Mouse (Mus musculus): ENCODE data around the gene Abtb2. TPM values are rescaled to one million over a fixed set of nuclear protein-coding genes. Genes with fewer than 3 reads are reported as not detected.

Abtb2 gene
- polyA plus RNA-seq, 1 experiment from 2014 or later, result 17.4 TPM

DNA sequence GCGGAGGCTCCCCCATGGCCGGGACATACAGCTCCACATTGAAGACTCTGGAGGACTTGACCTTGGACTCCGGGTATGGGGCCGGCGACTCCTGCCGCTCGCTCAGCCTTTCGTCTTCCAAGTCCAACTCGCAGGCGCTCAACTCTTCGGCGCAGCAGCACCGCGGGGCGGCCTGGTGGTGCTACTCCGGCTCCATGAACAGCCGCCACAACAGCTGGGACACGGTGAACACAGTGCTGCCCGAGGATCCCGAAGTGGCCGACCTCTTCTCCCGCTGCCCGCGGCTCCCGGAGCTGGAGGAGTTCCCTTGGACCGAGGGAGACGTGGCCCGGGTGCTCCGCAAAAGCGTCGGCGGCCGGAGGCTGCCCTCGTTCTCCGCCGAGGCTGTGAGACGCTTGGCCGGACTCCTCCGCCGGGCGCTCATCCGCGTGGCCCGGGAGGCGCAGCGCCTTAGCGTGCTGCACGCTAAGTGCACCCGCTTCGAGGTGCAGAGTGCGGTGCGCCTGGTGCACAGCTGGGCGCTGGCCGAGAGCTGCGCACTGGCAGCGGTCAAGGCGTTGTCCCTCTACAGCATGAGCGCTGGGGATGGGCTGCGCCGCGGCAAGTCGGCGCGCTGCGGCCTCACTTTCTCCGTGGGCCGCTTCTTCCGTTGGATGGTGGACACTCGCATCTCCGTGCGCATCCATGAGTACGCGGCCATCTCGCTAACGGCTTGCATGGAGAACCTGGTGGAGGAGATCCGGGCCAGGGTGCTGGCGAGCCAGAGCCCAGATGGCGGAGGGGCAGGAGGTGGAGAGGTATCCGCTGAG is 807 bp downstream of the Abtb2 start:
- Histone ChIP-seq H3K9me3 (no peaks in the 10 kb centered on the region), H3K36me3 (no peaks in the 10 kb centered on the region), H3K9ac (peak overlapping the region; percentile 87), H3K4me2 (peak overlapping the region; percentile 91), H3K27ac (peak overlapping the region; percentile 93), H3K4me3 (peak overlapping the region; percentile 82), H3K27me3 (peaks cover 16% of the 10 kb centered on the region; the same call in 1 of the 2 replicates), H3K4me1 (peaks cover 55% of the 10 kb centered on the region)
- under 1% methylated on average over 78 of the region's 79 CpGs for WGBS
- peak; percentile 21 for ATAC-seq (ENCODE audit: insufficient number of reproducible peaks, insufficient read depth, low FRiP score, low TSS enrichment, low read depth)

- WGBS, result 9% methylated on average over 7 of the region's 7 CpGs
- peak overlapping the region; percentile 82 for H3K4me3 ChIP-seq
- no peak for ATAC-seq (ENCODE audit: insufficient number of reproducible peaks, insufficient read depth, low FRiP score, low TSS enrichment, low read depth)
- H3K4me1 ChIP-seq, result peaks cover 60% of the 10 kb centered on the region
- no peaks in the 10 kb centered on the region for H3K36me3 ChIP-seq
- no peak overlapping the region for H3K27ac ChIP-seq
- H3K27me3 ChIP-seq, result 0 out of 2 replicates have a peak, but pooled peaks cover 5% of the 10 kb centered on the region
- no peaks in the 10 kb centered on the region for H3K9me3 ChIP-seq
- H3K9ac ChIP-seq, result peak overlapping the region; percentile 87
- H3K4me2 ChIP-seq, result peak overlapping the region; percentile 91
These were observed 2.1 kb downstream of the Abtb2 start for GRCm38 (mm10) chr2:103568161-103568560.

GRCm38 (mm10) chr2:103569716-103570115 is 3.6 kb downstream of the Abtb2 start:
- no peak overlapping the region for H3K9ac ChIP-seq
- H3K4me1 ChIP-seq, result peaks cover 60% of the 10 kb centered on the region
- WGBS, result 33% methylated on average over 1 of the region's 1 CpGs
- no peaks in the 10 kb centered on the region for H3K9me3 ChIP-seq
- 0 out of 2 replicates have a peak, but pooled peaks cover 3% of the 10 kb centered on the region for H3K27me3 ChIP-seq
- no peak overlapping the region for H3K27ac ChIP-seq
- H3K36me3 ChIP-seq, result no peaks in the 10 kb centered on the region
- H3K4me3 ChIP-seq, result peak overlapping the region; percentile 82
- no peak for ATAC-seq (ENCODE audit: insufficient number of reproducible peaks, insufficient read depth, low FRiP score, low TSS enrichment, low read depth)
- peak overlapping the region; percentile 91 for H3K4me2 ChIP-seq

DNA sequence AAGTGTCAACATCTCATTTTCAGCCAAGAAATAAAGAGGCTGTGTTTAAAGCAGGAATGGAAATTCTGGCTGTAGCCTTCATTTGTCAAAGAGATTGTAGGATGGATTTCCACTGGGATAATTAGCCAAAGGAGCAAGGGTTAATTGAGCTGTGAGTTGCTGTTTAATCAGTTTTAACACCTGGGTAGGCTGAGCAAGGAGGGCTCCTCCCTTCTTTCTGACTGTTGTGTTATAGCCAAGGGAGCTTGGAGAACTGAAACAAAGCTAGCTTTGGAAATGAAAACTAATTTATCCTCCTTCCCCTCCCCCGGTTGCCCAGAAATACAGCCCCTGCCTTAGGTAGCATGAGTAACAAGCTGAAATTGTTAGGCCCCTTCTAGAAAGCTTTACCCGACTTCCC is 6.2 kb downstream of the Abtb2 start:
- no peak for ATAC-seq (ENCODE audit: insufficient number of reproducible peaks, insufficient read depth, low FRiP score, low TSS enrichment, low read depth)
- Histone ChIP-seq H3K27ac (no peak overlapping the region), H3K4me1 (peaks cover 65% of the 10 kb centered on the region), H3K4me2 (no peak overlapping the region), H3K36me3 (no peaks in the 10 kb centered on the region), H3K9ac (no peak overlapping the region), H3K9me3 (no peaks in the 10 kb centered on the region), H3K27me3 (0 out of 2 replicates have a peak, but pooled peaks cover 3% of the 10 kb centered on the region), H3K4me3 (no peak overlapping the region)
- WGBS, result 74% methylated on average over 2 of the region's 2 CpGs

DNA sequence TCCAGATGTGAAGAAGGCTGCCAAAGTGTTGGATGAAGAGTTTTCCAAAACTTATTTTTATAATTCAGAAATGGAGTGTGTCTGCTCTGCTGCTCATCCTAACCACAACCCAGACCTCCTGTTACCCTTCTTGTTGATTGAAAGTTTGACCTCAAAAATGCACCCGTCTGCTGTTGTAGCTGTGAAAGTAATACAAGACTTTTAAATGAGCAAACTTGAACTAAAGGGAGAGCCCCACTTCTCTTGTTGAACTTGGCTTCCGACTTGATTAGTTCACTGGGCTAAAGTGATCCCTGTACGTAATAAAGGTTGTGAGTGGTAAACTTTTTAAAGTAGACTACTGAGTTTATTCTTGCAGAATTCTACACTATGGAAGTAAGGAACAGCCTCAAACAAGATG is 10.3 kb downstream of the Abtb2 start:
- Histone ChIP-seq H3K27ac (no peak overlapping the region), H3K27me3 (no peaks in the 10 kb centered on the region), H3K4me3 (no peak overlapping the region), H3K4me2 (no peak overlapping the region), H3K4me1 (peaks cover 58% of the 10 kb centered on the region), H3K36me3 (no peaks in the 10 kb centered on the region), H3K9me3 (no peaks in the 10 kb centered on the region), H3K9ac (no peak overlapping the region)
- WGBS, result 50% methylated on average over 3 of the region's 3 CpGs
- no peak for ATAC-seq (ENCODE audit: insufficient number of reproducible peaks, insufficient read depth, low FRiP score, low TSS enrichment, low read depth)

GRCm38 (mm10) chr2:103577752-103578662 is 11.9 kb downstream of the Abtb2 start:
- H3K27ac ChIP-seq, result peak overlapping the region; percentile 3; the same call in 1 of the 2 replicates
- peaks cover 64% of the 10 kb centered on the region for H3K4me1 ChIP-seq
- H3K36me3 ChIP-seq, result no peaks in the 10 kb centered on the region
- no peak overlapping the region for H3K9ac ChIP-seq
- no peak overlapping the region for H3K4me3 ChIP-seq
- no peak overlapping the region for H3K4me2 ChIP-seq
- no peaks in the 10 kb centered on the region for H3K27me3 ChIP-seq
- 35% methylated on average over 7 of the region's 7 CpGs for WGBS
- no peaks in the 10 kb centered on the region for H3K9me3 ChIP-seq
- ATAC-seq (ENCODE audit: insufficient number of reproducible peaks, insufficient read depth, low FRiP score, low TSS enrichment, low read depth), result no peak

- Histone ChIP-seq H3K36me3 (no peaks in the 10 kb centered on the region), H3K4me3 (no peak overlapping the region), H3K27ac (no peak overlapping the region), H3K4me2 (no peak overlapping the region), H3K9me3 (no peaks in the 10 kb centered on the region), H3K9ac (no peak overlapping the region), H3K27me3 (no peaks in the 10 kb centered on the region), H3K4me1 (peaks cover 67% of the 10 kb centered on the region)
- WGBS, result 92% methylated on average over 10 of the region's 10 CpGs
- ATAC-seq (ENCODE audit: insufficient number of reproducible peaks, insufficient read depth, low FRiP score, low TSS enrichment, low read depth), result no peak
These were observed 12.6 kb downstream of the Abtb2 start for GRCm38 (mm10) chr2:103578663-103579213.

DNA sequence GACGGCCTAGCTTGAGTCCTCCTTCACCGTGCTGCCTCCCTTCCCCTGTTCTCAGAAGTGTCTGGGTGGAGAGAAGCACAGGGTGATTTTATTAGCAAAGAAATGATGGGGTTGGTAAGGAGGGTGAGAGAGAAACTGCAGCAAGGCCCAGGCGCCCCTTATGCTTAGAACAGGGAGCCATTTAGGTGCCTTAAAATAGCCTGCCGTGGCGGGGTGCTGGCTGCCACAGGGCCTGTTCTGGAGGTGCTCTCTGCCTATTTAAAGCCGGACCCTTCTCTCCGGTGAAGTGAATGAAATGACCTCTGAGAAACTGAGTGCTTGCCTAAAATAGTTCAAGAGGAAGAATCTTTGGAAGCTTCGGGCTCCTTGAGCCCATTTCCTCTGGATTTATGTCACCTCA is 14.6 kb downstream of the Abtb2 start:
- Histone ChIP-seq H3K4me2 (no peak overlapping the region), H3K36me3 (no peaks in the 10 kb centered on the region), H3K4me3 (no peak overlapping the region), H3K27me3 (no peaks in the 10 kb centered on the region), H3K9me3 (no peaks in the 10 kb centered on the region), H3K4me1 (peaks cover 79% of the 10 kb centered on the region), H3K27ac (0 out of 2 replicates have a peak overlapping the region, but pooled peaks have one; percentile 4), H3K9ac (no peak overlapping the region)
- ATAC-seq (ENCODE audit: insufficient number of reproducible peaks, insufficient read depth, low FRiP score, low TSS enrichment, low read depth), result no peak
- 65% methylated on average over 8 of the region's 8 CpGs for WGBS

- WGBS, result 34% methylated on average over 7 of the region's 7 CpGs
- Histone ChIP-seq H3K4me2 (0 out of 2 replicates have a peak overlapping the region, but pooled peaks have one; percentile 7), H3K27me3 (no peaks in the 10 kb centered on the region), H3K9ac (no peak overlapping the region), H3K4me3 (no peak overlapping the region), H3K4me1 (peaks cover 75% of the 10 kb centered on the region), H3K36me3 (no peaks in the 10 kb centered on the region), H3K9me3 (no peaks in the 10 kb centered on the region), H3K27ac (0 out of 2 replicates have a peak overlapping the region, but pooled peaks have one; percentile 4)
- ATAC-seq (ENCODE audit: insufficient number of reproducible peaks, insufficient read depth, low FRiP score, low TSS enrichment, low read depth), result no peak
These were observed 15.3 kb downstream of the Abtb2 start for GRCm38 (mm10) chr2:103581369-103581897.

- 66% methylated on average over 3 of the region's 3 CpGs for WGBS
- no peaks in the 10 kb centered on the region for H3K9me3 ChIP-seq
- H3K4me1 ChIP-seq, result peaks cover 76% of the 10 kb centered on the region
- no peaks in the 10 kb centered on the region for H3K27me3 ChIP-seq
- H3K36me3 ChIP-seq, result no peaks in the 10 kb centered on the region
- no peak overlapping the region for H3K27ac ChIP-seq
- no peak overlapping the region for H3K4me2 ChIP-seq
- H3K4me3 ChIP-seq, result no peak overlapping the region
- no peak for ATAC-seq (ENCODE audit: insufficient number of reproducible peaks, insufficient read depth, low FRiP score, low TSS enrichment, low read depth)
- H3K9ac ChIP-seq, result no peak overlapping the region
These were observed 17.2 kb downstream of the Abtb2 start for GRCm38 (mm10) chr2:103583316-103583715.

GRCm38 (mm10) chr2:103584093-103584492 is 18.0 kb downstream of the Abtb2 start:
- H3K9ac ChIP-seq, result no peak overlapping the region
- H3K9me3 ChIP-seq, result no peaks in the 10 kb centered on the region
- no peak overlapping the region for H3K4me3 ChIP-seq
- no peaks in the 10 kb centered on the region for H3K36me3 ChIP-seq
- no peak for ATAC-seq (ENCODE audit: insufficient number of reproducible peaks, insufficient read depth, low FRiP score, low TSS enrichment, low read depth)
- no peak overlapping the region for H3K27ac ChIP-seq
- no peak overlapping the region for H3K4me2 ChIP-seq
- H3K4me1 ChIP-seq, result peaks cover 76% of the 10 kb centered on the region
- H3K27me3 ChIP-seq, result no peaks in the 10 kb centered on the region
